Mouse (Mus musculus): ENCODE data around the gene D10Wsu102e. TPM values are rescaled to one million over a fixed set of nuclear protein-coding genes. Genes with fewer than 3 reads are reported as not detected.

Gene D10Wsu102e
- total and polyA plus RNA-seq, 3 experiments = 0.14 to 0.57 (median 0.45) TPM

DNA sequence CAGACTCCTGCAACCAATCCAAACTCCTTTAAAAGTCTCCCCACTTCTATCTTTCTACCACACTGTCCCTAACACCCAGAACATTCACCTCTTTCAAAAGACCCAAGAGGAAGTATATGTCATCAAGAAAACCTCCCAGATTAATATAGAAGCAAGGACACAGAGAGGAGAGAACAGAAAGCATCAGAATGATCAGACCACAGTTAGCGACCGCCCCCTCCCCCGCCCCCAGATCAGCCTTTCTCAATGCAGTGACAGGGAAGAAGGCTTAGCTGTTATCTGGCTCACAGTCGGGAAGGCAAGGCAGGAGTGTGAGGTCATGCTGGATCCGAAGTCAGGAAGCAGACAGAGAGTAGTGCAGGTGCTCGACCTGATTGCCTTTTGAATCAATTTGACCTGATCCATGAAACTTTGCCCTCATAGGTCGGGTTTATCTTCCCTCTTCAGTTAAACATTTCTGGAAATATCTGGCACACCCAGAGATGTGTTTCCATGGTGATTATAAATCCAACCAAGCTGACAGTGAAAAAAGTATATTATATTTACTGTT lies 37.4 kb upstream of the D10Wsu102e start:
- DNase-seq = no peak
- H3K4me3 ChIP-seq = no peak overlapping the region
- WGBS = 37% methylated on average over 7 of the region's 7 CpGs
- no peaks in the 10 kb centered on the region for H3K27me3 ChIP-seq (ENCODE audit: control insufficient read depth, insufficient read depth, low read length)
- H3K9ac ChIP-seq (ENCODE audit: low read depth, low read length) = no peak overlapping the region
- H3K36me3 ChIP-seq (ENCODE audit: control insufficient read depth, insufficient read depth, low read length) = no peaks in the 10 kb centered on the region
- no peaks in the 10 kb centered on the region for H3K4me1 ChIP-seq (ENCODE audit: control insufficient read depth, insufficient read depth, low read length)
- no peak overlapping the region for H3K27ac ChIP-seq
- intact Hi-C loops (cut with DNase I) = no loop called here
- H3K79me2 ChIP-seq (replicated peaks; ENCODE audit: control insufficient read depth, insufficient read depth, low read length) = no peaks in the 10 kb centered on the region
- TF ChIP-seq CTCF (IDR thresholded peaks at IDR 0.05) = no peak
- no peak for TF ChIP-seq POLR2A (IDR thresholded peaks at IDR 0.05; ENCODE audit: insufficient read depth, low read depth, low read length)
- no peak for TF ChIP-seq EP300 (IDR thresholded peaks at IDR 0.05; ENCODE audit: insufficient read depth, low read depth, low read length)

DNA sequence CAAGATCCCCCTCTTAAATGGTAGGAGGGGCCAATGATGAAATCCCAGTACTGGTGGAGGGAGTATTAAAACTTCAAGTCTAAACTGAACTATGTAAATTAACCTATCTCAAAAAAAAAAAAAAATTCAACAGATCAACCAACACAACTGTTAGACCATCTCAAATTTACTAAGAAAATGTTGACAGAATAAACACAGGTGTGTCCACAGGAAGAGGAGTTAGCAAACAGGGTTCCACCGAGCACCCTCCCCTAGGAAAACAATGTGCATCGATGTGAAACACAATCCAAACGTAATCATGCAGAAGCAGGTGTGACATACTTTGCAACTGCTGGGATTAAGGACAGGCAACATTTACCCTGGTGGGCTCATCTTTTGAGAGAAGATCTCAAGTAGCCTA lies 35.1 kb upstream of the D10Wsu102e start:
- Histone ChIP-seq H3K4me3 (no peak overlapping the region), H3K4me1 (ENCODE audit: control insufficient read depth, insufficient read depth, low read length) (no peaks in the 10 kb centered on the region), H3K27me3 (ENCODE audit: control insufficient read depth, insufficient read depth, low read length) (no peaks in the 10 kb centered on the region), H3K79me2 (replicated peaks; ENCODE audit: control insufficient read depth, insufficient read depth, low read length) (no peaks in the 10 kb centered on the region), H3K9ac (ENCODE audit: low read depth, low read length) (no peak overlapping the region), H3K27ac (no peak overlapping the region), H3K36me3 (ENCODE audit: control insufficient read depth, insufficient read depth, low read length) (no peaks in the 10 kb centered on the region)
- no peak for DNase-seq
- 74% methylated on average over 3 of the region's 3 CpGs for WGBS
- intact Hi-C loops (cut with DNase I) = no loop called here
- no peak for TF ChIP-seq EP300 (IDR thresholded peaks at IDR 0.05; ENCODE audit: insufficient read depth, low read depth, low read length)
- TF ChIP-seq CTCF (IDR thresholded peaks at IDR 0.05) = no peak
- no peak for TF ChIP-seq POLR2A (IDR thresholded peaks at IDR 0.05; ENCODE audit: insufficient read depth, low read depth, low read length)

DNA sequence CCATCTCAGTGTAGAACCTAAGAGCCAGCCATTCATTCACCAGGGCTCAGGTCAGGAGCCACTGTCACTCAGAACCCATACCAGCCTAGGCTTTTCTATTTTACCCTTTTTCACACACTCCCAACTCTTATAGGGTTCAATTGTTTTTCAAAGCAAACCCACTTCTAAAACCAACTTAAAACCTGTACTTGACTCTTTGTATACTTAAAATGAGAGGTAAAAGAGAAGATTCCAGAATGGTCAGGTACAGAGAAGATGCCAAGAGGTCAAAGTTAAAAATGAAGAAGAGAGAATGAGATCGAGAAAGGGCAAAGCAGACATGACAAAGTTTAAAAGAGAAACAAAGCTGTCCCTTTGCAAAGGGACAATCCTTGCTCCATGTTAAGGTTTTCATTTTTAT lies 34.1 kb upstream of the D10Wsu102e start:
- H3K79me2 ChIP-seq (replicated peaks; ENCODE audit: control insufficient read depth, insufficient read depth, low read length) = no peaks in the 10 kb centered on the region
- H3K36me3 ChIP-seq (ENCODE audit: control insufficient read depth, insufficient read depth, low read length) = no peaks in the 10 kb centered on the region
- no peak overlapping the region for H3K27ac ChIP-seq
- no peak overlapping the region for H3K4me3 ChIP-seq
- H3K4me1 ChIP-seq (ENCODE audit: control insufficient read depth, insufficient read depth, low read length) = no peaks in the 10 kb centered on the region
- H3K27me3 ChIP-seq (ENCODE audit: control insufficient read depth, insufficient read depth, low read length) = no peaks in the 10 kb centered on the region
- intact Hi-C loops (cut with DNase I) = no loop called here
- no peak overlapping the region for H3K9ac ChIP-seq (ENCODE audit: low read depth, low read length)
- WGBS = 95% methylated on average over 1 of the region's 1 CpGs
- no peak for TF ChIP-seq POLR2A (IDR thresholded peaks at IDR 0.05; ENCODE audit: insufficient read depth, low read depth, low read length)
- no peak for TF ChIP-seq EP300 (IDR thresholded peaks at IDR 0.05; ENCODE audit: insufficient read depth, low read depth, low read length)
- TF ChIP-seq CTCF (IDR thresholded peaks at IDR 0.05) = no peak
- no peak for DNase-seq

DNA sequence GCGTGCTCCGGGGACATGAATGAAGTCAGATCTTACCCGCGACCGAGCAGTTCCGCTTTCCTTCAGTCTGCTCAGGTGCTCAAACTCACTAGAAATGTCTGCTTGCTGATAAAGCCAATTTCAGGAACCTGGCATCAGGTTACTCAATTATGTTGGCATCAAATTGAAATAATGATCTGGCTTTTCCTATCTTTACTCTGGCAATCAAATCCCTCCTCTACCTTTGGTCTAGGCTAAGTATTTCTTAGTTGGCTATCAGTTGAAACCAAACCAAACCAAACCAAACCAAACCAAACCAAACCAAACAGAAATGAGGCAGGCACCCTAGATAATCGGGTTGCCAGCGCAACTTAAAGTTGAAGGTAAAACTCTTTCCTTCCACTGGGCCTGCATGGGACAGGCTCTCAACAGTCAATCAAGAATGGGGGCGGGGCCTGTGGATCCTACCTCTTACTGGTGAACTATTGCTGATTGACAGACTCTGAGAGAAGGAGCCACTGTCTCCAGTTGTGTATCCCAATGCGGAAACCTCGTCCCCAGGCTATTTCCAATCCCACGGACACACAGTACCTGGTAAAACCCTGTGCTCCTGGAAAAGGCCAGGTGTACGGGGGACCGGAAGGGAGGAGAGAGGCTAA lies 33.3 kb upstream of the D10Wsu102e start:
- intact Hi-C loops (cut with DNase I) = no loop called here
- H3K27me3 ChIP-seq (ENCODE audit: control insufficient read depth, insufficient read depth, low read length) = no peaks in the 10 kb centered on the region
- H3K27ac ChIP-seq = no peak overlapping the region
- no peak for TF ChIP-seq POLR2A (IDR thresholded peaks at IDR 0.05; ENCODE audit: insufficient read depth, low read depth, low read length)
- TF ChIP-seq EP300 (IDR thresholded peaks at IDR 0.05; ENCODE audit: insufficient read depth, low read depth, low read length) = no peak
- TF ChIP-seq CTCF (IDR thresholded peaks at IDR 0.05) = no peak
- no peak for DNase-seq
- H3K9ac ChIP-seq (ENCODE audit: low read depth, low read length) = no peak overlapping the region
- no peaks in the 10 kb centered on the region for H3K36me3 ChIP-seq (ENCODE audit: control insufficient read depth, insufficient read depth, low read length)
- no peaks in the 10 kb centered on the region for H3K79me2 ChIP-seq (replicated peaks; ENCODE audit: control insufficient read depth, insufficient read depth, low read length)
- WGBS = 92% methylated on average over 14 of the region's 14 CpGs
- H3K4me3 ChIP-seq = no peak overlapping the region
- H3K4me1 ChIP-seq (ENCODE audit: control insufficient read depth, insufficient read depth, low read length) = no peaks in the 10 kb centered on the region

DNA sequence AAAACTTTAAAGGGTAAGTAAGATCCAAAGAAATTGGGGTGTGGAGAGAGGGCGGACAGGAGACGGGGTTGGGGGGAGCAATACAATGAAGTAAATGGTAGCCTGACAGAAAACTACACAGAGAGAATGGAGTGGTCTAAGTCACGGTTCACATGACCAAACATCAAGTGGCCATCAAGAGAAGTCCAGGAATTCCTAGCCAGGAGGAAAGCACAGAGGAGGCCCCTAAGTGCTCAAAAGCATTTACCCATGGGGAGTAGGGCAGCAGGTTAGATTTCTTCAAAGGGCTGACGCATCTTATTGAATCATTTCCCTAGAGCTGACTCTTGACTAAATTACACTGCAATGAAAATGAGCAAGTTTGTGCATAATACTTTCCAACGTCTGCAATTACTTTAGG lies 31.2 kb upstream of the D10Wsu102e start:
- intact Hi-C loops (cut with DNase I) = no loop called here
- TF ChIP-seq POLR2A (IDR thresholded peaks at IDR 0.05; ENCODE audit: insufficient read depth, low read depth, low read length) (no peak), CTCF (IDR thresholded peaks at IDR 0.05) (no peak), EP300 (IDR thresholded peaks at IDR 0.05; ENCODE audit: insufficient read depth, low read depth, low read length) (no peak)

DNA sequence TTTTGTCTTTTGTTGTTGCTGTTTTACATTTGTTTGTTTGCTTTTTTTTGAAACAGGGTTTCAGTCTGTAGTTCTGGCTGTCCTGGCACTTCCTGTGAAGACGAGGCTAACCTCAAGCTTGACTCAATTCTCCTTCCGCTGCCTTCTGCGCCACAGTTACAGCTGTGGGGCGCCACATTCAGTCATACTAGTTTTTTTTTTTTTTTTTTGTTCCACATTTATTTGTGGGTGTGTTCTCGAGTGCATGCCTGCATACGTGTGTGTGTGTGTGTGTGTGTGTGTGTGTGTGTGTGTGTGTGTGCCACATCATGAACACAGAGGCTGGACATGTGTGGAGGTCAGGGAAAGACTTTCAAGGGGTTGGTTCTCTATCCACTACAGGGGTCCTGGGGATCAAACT lies 29.7 kb upstream of the D10Wsu102e start:
- intact Hi-C loops (cut with DNase I) = no loop called here
- no peak for DNase-seq
- H3K27ac ChIP-seq = no peak overlapping the region
- TF ChIP-seq CTCF (IDR thresholded peaks at IDR 0.05) = no peak
- no peak for TF ChIP-seq POLR2A (IDR thresholded peaks at IDR 0.05; ENCODE audit: insufficient read depth, low read depth, low read length)
- no peaks in the 10 kb centered on the region for H3K36me3 ChIP-seq (ENCODE audit: control insufficient read depth, insufficient read depth, low read length)
- H3K4me1 ChIP-seq (ENCODE audit: control insufficient read depth, insufficient read depth, low read length) = no peaks in the 10 kb centered on the region
- no peaks in the 10 kb centered on the region for H3K27me3 ChIP-seq (ENCODE audit: control insufficient read depth, insufficient read depth, low read length)
- WGBS = 80% methylated on average over 6 of the region's 6 CpGs
- H3K79me2 ChIP-seq (replicated peaks; ENCODE audit: control insufficient read depth, insufficient read depth, low read length) = no peaks in the 10 kb centered on the region
- no peak overlapping the region for H3K4me3 ChIP-seq
- no peak overlapping the region for H3K9ac ChIP-seq (ENCODE audit: low read depth, low read length)

More for the DNA sequence above, 31.2 kb upstream of the D10Wsu102e start:
- 86% methylated on average over 5 of the region's 5 CpGs for WGBS
- Histone ChIP-seq H3K9ac (ENCODE audit: low read depth, low read length) (no peak overlapping the region), H3K36me3 (ENCODE audit: control insufficient read depth, insufficient read depth, low read length) (no peaks in the 10 kb centered on the region), H3K27me3 (ENCODE audit: control insufficient read depth, insufficient read depth, low read length) (no peaks in the 10 kb centered on the region), H3K79me2 (replicated peaks; ENCODE audit: control insufficient read depth, insufficient read depth, low read length) (no peaks in the 10 kb centered on the region), H3K4me3 (no peak overlapping the region), H3K27ac (no peak overlapping the region), H3K4me1 (ENCODE audit: control insufficient read depth, insufficient read depth, low read length) (no peaks in the 10 kb centered on the region)
- no peak for DNase-seq
